Mouse (Mus musculus): ENCODE measurements at regions not wholly inside any gene's neighbourhood (a gene's known extent, or its start where the extent isn't known, plus 50 kb on each side); places are given as distances from the start of the nearest gene placed in this dataset.
"Not testable (repeated sequence)": the region's sequence is repeated elsewhere in the genome, so short reads cannot be mapped to it uniquely, and the experiment has no call there.

- Histone ChIP-seq H3K4me1 (ENCODE audit: control insufficient read depth, low read depth, low read length) (no peaks in the 10 kb centered on the region), H3K27me3 (ENCODE audit: control insufficient read depth, insufficient read depth, low read depth, low read length) (peaks cover 9% of the 10 kb centered on the region), H3K36me3 (ENCODE audit: control insufficient read depth, insufficient read depth) (no peaks in the 10 kb centered on the region), H3K9me3 (replicated peaks; ENCODE audit: control insufficient read depth, low read length) (no peaks in the 10 kb centered on the region), H3K27ac (ENCODE audit: low read length) (no peak overlapping the region), H3K4me2 (ENCODE audit: low read depth, low read length) (no peak overlapping the region), H3K9ac (ENCODE audit: low read depth, low read length) (no peak overlapping the region), H3K4me3 (ENCODE audit: low read depth, low read length) (no peak overlapping the region)
- no peak for ATAC-seq (ENCODE audit: low read depth)
- WGBS (ENCODE audit: insufficient replicate concordance), result 65% methylated on average over 9 of the region's 9 CpGs
These were observed 94.6 kb downstream of the Gm9817 start for GRCm38 (mm10) chr13:45173139-45173538.

GRCm38 (mm10) chr13:45175711-45176205 lies 97.3 kb downstream of the Gm9817 start:
- H3K4me2 ChIP-seq (ENCODE audit: low read depth, low read length); H3K4me3 ChIP-seq (ENCODE audit: low read depth, low read length); H3K9ac ChIP-seq (ENCODE audit: low read depth, low read length); ATAC-seq (ENCODE audit: low read depth); H3K36me3 ChIP-seq (ENCODE audit: control insufficient read depth, insufficient read depth); H3K9me3 ChIP-seq (replicated peaks; ENCODE audit: control insufficient read depth, low read length); H3K27ac ChIP-seq (ENCODE audit: low read length); H3K4me1 ChIP-seq (ENCODE audit: control insufficient read depth, low read depth, low read length): not testable (repeated sequence)
- H3K27me3 ChIP-seq (ENCODE audit: control insufficient read depth, insufficient read depth, low read depth, low read length), result peaks cover 17% of the 10 kb centered on the region
- 68% methylated on average over 3 of the region's 3 CpGs for WGBS (ENCODE audit: insufficient replicate concordance)

- no peak overlapping the region for H3K27ac ChIP-seq (ENCODE audit: low read length)
- H3K4me3 ChIP-seq (ENCODE audit: low read depth, low read length), result no peak overlapping the region
- H3K9me3 ChIP-seq (replicated peaks; ENCODE audit: control insufficient read depth, low read length), result no peaks in the 10 kb centered on the region
- H3K4me2 ChIP-seq (ENCODE audit: low read depth, low read length), result no peak overlapping the region
- no peaks in the 10 kb centered on the region for H3K4me1 ChIP-seq (ENCODE audit: control insufficient read depth, low read depth, low read length)
- 54% methylated on average over 1 of the region's 1 CpGs for WGBS (ENCODE audit: insufficient replicate concordance)
- no peak for ATAC-seq (ENCODE audit: low read depth)
- H3K27me3 ChIP-seq (ENCODE audit: control insufficient read depth, insufficient read depth, low read depth, low read length), result peaks cover 18% of the 10 kb centered on the region
- no peak overlapping the region for H3K9ac ChIP-seq (ENCODE audit: low read depth, low read length)
- no peaks in the 10 kb centered on the region for H3K36me3 ChIP-seq (ENCODE audit: control insufficient read depth, insufficient read depth)
These were observed 103.2 kb downstream of the Gm9817 start for GRCm38 (mm10) chr13:45181529-45182230.

- no peak overlapping the region for H3K4me2 ChIP-seq (ENCODE audit: low read depth, low read length)
- no peak overlapping the region for H3K4me3 ChIP-seq (ENCODE audit: low read depth, low read length)
- 54% methylated on average over 6 of the region's 6 CpGs for WGBS (ENCODE audit: insufficient replicate concordance)
- no peak overlapping the region for H3K27ac ChIP-seq (ENCODE audit: low read length)
- no peak overlapping the region for H3K9ac ChIP-seq (ENCODE audit: low read depth, low read length)
- ATAC-seq (ENCODE audit: low read depth), result no peak
- H3K36me3 ChIP-seq (ENCODE audit: control insufficient read depth, insufficient read depth), result no peaks in the 10 kb centered on the region
- H3K4me1 ChIP-seq (ENCODE audit: control insufficient read depth, low read depth, low read length), result no peaks in the 10 kb centered on the region
- peaks cover 18% of the 10 kb centered on the region for H3K27me3 ChIP-seq (ENCODE audit: control insufficient read depth, insufficient read depth, low read depth, low read length)
- H3K9me3 ChIP-seq (replicated peaks; ENCODE audit: control insufficient read depth, low read length), result no peaks in the 10 kb centered on the region
These were observed 110.9 kb downstream of the Gm9817 start for GRCm38 (mm10) chr13:45189389-45189788.

GRCm38 (mm10) chr13:45190151-45190550 lies 111.7 kb downstream of the Gm9817 start:
- no peak overlapping the region for H3K27ac ChIP-seq (ENCODE audit: low read length)
- no peak overlapping the region for H3K4me3 ChIP-seq (ENCODE audit: low read depth, low read length)
- 57% methylated on average over 4 of the region's 4 CpGs for WGBS (ENCODE audit: insufficient replicate concordance)
- H3K27me3 ChIP-seq (ENCODE audit: control insufficient read depth, insufficient read depth, low read depth, low read length), result peaks cover 17% of the 10 kb centered on the region
- no peak overlapping the region for H3K9ac ChIP-seq (ENCODE audit: low read depth, low read length)
- no peaks in the 10 kb centered on the region for H3K9me3 ChIP-seq (replicated peaks; ENCODE audit: control insufficient read depth, low read length)
- no peaks in the 10 kb centered on the region for H3K4me1 ChIP-seq (ENCODE audit: control insufficient read depth, low read depth, low read length)
- H3K36me3 ChIP-seq (ENCODE audit: control insufficient read depth, insufficient read depth), result no peaks in the 10 kb centered on the region
- no peak overlapping the region for H3K4me2 ChIP-seq (ENCODE audit: low read depth, low read length)
- no peak for ATAC-seq (ENCODE audit: low read depth)

GRCm38 (mm10) chr13:45192079-45192478 lies 113.6 kb downstream of the Gm9817 start:
- Histone ChIP-seq H3K9ac (ENCODE audit: low read depth, low read length) (no peak overlapping the region), H3K9me3 (replicated peaks; ENCODE audit: control insufficient read depth, low read length) (no peaks in the 10 kb centered on the region), H3K36me3 (ENCODE audit: control insufficient read depth, insufficient read depth) (no peaks in the 10 kb centered on the region), H3K27ac (ENCODE audit: low read length) (no peak overlapping the region), H3K27me3 (ENCODE audit: control insufficient read depth, insufficient read depth, low read depth, low read length) (peaks cover 17% of the 10 kb centered on the region), H3K4me1 (ENCODE audit: control insufficient read depth, low read depth, low read length) (no peaks in the 10 kb centered on the region), H3K4me2 (ENCODE audit: low read depth, low read length) (no peak overlapping the region), H3K4me3 (ENCODE audit: low read depth, low read length) (no peak overlapping the region)
- WGBS (ENCODE audit: insufficient replicate concordance), result 59% methylated on average over 8 of the region's 8 CpGs
- no peak for ATAC-seq (ENCODE audit: low read depth)

- 25% methylated on average over 2 of the region's 2 CpGs for WGBS (ENCODE audit: insufficient replicate concordance)
- no peaks in the 10 kb centered on the region for H3K9me3 ChIP-seq (replicated peaks; ENCODE audit: control insufficient read depth, low read length)
- peaks cover 14% of the 10 kb centered on the region for H3K27me3 ChIP-seq (ENCODE audit: control insufficient read depth, insufficient read depth, low read depth, low read length)
These were observed 117.1 kb downstream of the Gm9817 start for GRCm38 (mm10) chr13:45195562-45195961.

GRCm38 (mm10) chr13:45196363-45196762 lies 117.9 kb downstream of the Gm9817 start:
- Histone ChIP-seq H3K4me3 (ENCODE audit: low read depth, low read length) (no peak overlapping the region), H3K36me3 (ENCODE audit: control insufficient read depth, insufficient read depth) (no peaks in the 10 kb centered on the region), H3K4me2 (ENCODE audit: low read depth, low read length) (no peak overlapping the region), H3K27me3 (ENCODE audit: control insufficient read depth, insufficient read depth, low read depth, low read length) (peaks cover 18% of the 10 kb centered on the region), H3K9me3 (replicated peaks; ENCODE audit: control insufficient read depth, low read length) (no peaks in the 10 kb centered on the region), H3K4me1 (ENCODE audit: control insufficient read depth, low read depth, low read length) (no peaks in the 10 kb centered on the region), H3K9ac (ENCODE audit: low read depth, low read length) (no peak overlapping the region), H3K27ac (ENCODE audit: low read length) (no peak overlapping the region)
- no peak for ATAC-seq (ENCODE audit: low read depth)

More at GRCm38 (mm10) chr13:45195562-45195961, 117.1 kb downstream of the Gm9817 start:
- Histone ChIP-seq H3K36me3 (ENCODE audit: control insufficient read depth, insufficient read depth) (no peaks in the 10 kb centered on the region), H3K9ac (ENCODE audit: low read depth, low read length) (no peak overlapping the region), H3K27ac (ENCODE audit: low read length) (no peak overlapping the region), H3K4me1 (ENCODE audit: control insufficient read depth, low read depth, low read length) (no peaks in the 10 kb centered on the region), H3K4me3 (ENCODE audit: low read depth, low read length) (no peak overlapping the region), H3K4me2 (ENCODE audit: low read depth, low read length) (no peak overlapping the region)
- ATAC-seq (ENCODE audit: low read depth), result no peak

GRCm38 (mm10) chr13:45200511-45201120 lies 122.1 kb downstream of the Gm9817 start:
- Histone ChIP-seq H3K4me1 (ENCODE audit: control insufficient read depth, low read depth, low read length) (no peaks in the 10 kb centered on the region), H3K9ac (ENCODE audit: low read depth, low read length) (no peak overlapping the region), H3K4me2 (ENCODE audit: low read depth, low read length) (no peak overlapping the region), H3K27ac (ENCODE audit: low read length) (no peak overlapping the region), H3K27me3 (ENCODE audit: control insufficient read depth, insufficient read depth, low read depth, low read length) (peaks cover 10% of the 10 kb centered on the region; the same call in 1 of the 2 replicates), H3K9me3 (replicated peaks; ENCODE audit: control insufficient read depth, low read length) (no peaks in the 10 kb centered on the region), H3K36me3 (ENCODE audit: control insufficient read depth, insufficient read depth) (no peaks in the 10 kb centered on the region), H3K4me3 (ENCODE audit: low read depth, low read length) (no peak overlapping the region)
- ATAC-seq (ENCODE audit: low read depth), result no peak
- WGBS (ENCODE audit: insufficient replicate concordance), result 44% methylated on average over 9 of the region's 9 CpGs
